Comparison of ENCODE assay signal across 14 mouse cellular contexts in genomic region chr9:14885151-14885550, GRCm38 (mm10). TPM values are rescaled to one million over a fixed set of nuclear protein-coding genes. Genes with fewer than 3 reads are reported as not detected.
DNase-seq lines count a peak whose midpoint lies in the region; ATAC-seq and TF ChIP-seq lines count a peak whose summit lies in the region.
"Had no signal": no experiment of that assay in that cellular context is flagged by ENCODE, and none has a peak within 500 bp of the region (broad histone marks: within the 10 kb centered on the region; RNA-seq: fewer than 3 reads in every experiment).

No protein-coding gene starts in this region.

- H3K9me3 ChIP-seq in limb, embryonic 10.5 days (replicated peaks), result no peaks in the 10 kb centered on the region
- no peaks in the 10 kb centered on the region for H3K9me3 ChIP-seq in forebrain, embryonic 16.5 days (ENCODE audit: control insufficient read depth, low read length)

- no peak overlapping the region for H3K4me2 ChIP-seq in forebrain, embryonic 16.5 days (ENCODE audit: low read length)

- H3K27me3 ChIP-seq in limb, embryonic 10.5 days (ENCODE audit: low read depth, poor library complexity, severe bottlenecking), result no peaks in the 10 kb centered on the region
- H3K27me3 ChIP-seq in forebrain, embryonic 16.5 days (replicated peaks; ENCODE audit: control insufficient read depth, insufficient read depth, low read length), result no peaks in the 10 kb centered on the region

- H3K36me3 ChIP-seq in limb, embryonic 10.5 days, result no peaks in the 10 kb centered on the region
- H3K36me3 ChIP-seq in forebrain, embryonic 16.5 days (ENCODE audit: control insufficient read depth, insufficient read depth), result no peaks in the 10 kb centered on the region

- H3K4me1 ChIP-seq in limb, embryonic 10.5 days, result no peaks in the 10 kb centered on the region
- H3K4me1 ChIP-seq in forebrain, embryonic 16.5 days (replicated peaks; ENCODE audit: control insufficient read depth, insufficient read depth, low read length), result no peaks in the 10 kb centered on the region

- ATAC-seq in megakaryocyte progenitor cell, adult 5-6 weeks (replicated peaks; ENCODE audit: poor library complexity), result peak; percentile 38; the same call in 1 of the 2 replicates
- ATAC-seq in forebrain, embryonic 16.5 days, result no peak

- H3K4me3 ChIP-seq in layer of hippocampus, adult 2 months, result no peak overlapping the region
- no peak overlapping the region for H3K4me3 ChIP-seq in limb, embryonic 10.5 days
- H3K4me3 ChIP-seq in forebrain, embryonic 16.5 days (replicated peaks; ENCODE audit: low read length), result no peak overlapping the region

- H3K27ac ChIP-seq in layer of hippocampus, adult 2 months, result no peak overlapping the region
- H3K27ac ChIP-seq in limb, embryonic 10.5 days, result no peak overlapping the region
- H3K27ac ChIP-seq in forebrain, embryonic 16.5 days (ENCODE audit: low read length), result no peak overlapping the region

- no peak overlapping the region for H3K9ac ChIP-seq in forebrain, embryonic 16.5 days (replicated peaks; ENCODE audit: low read depth, low read length)

- TF ChIP-seq CTCF in layer of hippocampus, adult 2 months (conservative IDR thresholded peaks at IDR 0.05), result peak; percentile 24; the same call in 1 of the 2 replicates

- DNase-seq in layer of hippocampus, adult 2 months (ENCODE audit: low spot score in 2 of 2), result no peak
- no peak for DNase-seq in layer of hippocampus, adult 9-10 months (ENCODE audit: low spot score)
- peak; percentile 32 for DNase-seq in A20 (ENCODE audit: low read depth, low spot score)
- DNase-seq in T-cell, adult 2 months (ENCODE audit: low spot score), result peak; percentile 35
- no peak for DNase-seq in limb, embryonic 10.5 days (ENCODE audit: low spot score)
- DNase-seq in gastrocnemius, postnatal 10 days, result no peak
- DNase-seq: heart, postnatal 36 days; kidney, adult 11 months; layer of hippocampus, adult 9-11 months; left cerebral cortex, postnatal 4 days had no signal

RNA-seq across cellular contexts. Expression of gene Izumo1r, which starts 18.6 kb away (rescaled TPM):
- total RNA-seq in layer of hippocampus, adult 2 months (2021), result not detected
- not detected in 2 replicates for total RNA-seq in megakaryocyte progenitor cell, adult 5-6 weeks (2015)
- not detected in 2 replicates for total RNA-seq in megakaryocyte progenitor cell, adult 5-6 weeks (2017)
- 0.20 TPM in 1 of 2 replicates, not detected in the other for polyA plus RNA-seq in limb, embryonic 10.5 days (2016; fragmentation: Nextera tagmentation; extraction: Ambion mirVana)
- polyA plus RNA-seq in forebrain, embryonic 16.5 days (2015; fragmentation: Nextera tagmentation; extraction: Ambion mirVana), result not detected in 2 replicates
- total RNA-seq in gastrocnemius, postnatal 10 days (2021), result not detected
- total RNA-seq: heart, postnatal 36 days; left cerebral cortex, postnatal 4 days had no signal

RNA-seq across cellular contexts. Expression of gene Gpr83, which starts 25.1 kb away (rescaled TPM):
- 10 to 100 TPM; 12.7 to 12.9 TPM for total RNA-seq in layer of hippocampus, adult 2 months (2021)
- not detected in 2 replicates for total RNA-seq in megakaryocyte progenitor cell, adult 5-6 weeks (2015)
- total RNA-seq in megakaryocyte progenitor cell, adult 5-6 weeks (2017), result not detected in 2 replicates
- 0.08 TPM in 1 of 2 replicates, not detected in the other for polyA plus RNA-seq in limb, embryonic 10.5 days (2016; fragmentation: Nextera tagmentation; extraction: Ambion mirVana)
- 1.4 and 2.0 TPM in 2 replicates for polyA plus RNA-seq in forebrain, embryonic 16.5 days (2015; fragmentation: Nextera tagmentation; extraction: Ambion mirVana)
- total RNA-seq in gastrocnemius, postnatal 10 days (2021), result under 1 TPM in 1 of 2 experiments, not detected in 1; 0.16 TPM
- total RNA-seq: heart, postnatal 36 days had no signal
- polyA plus RNA-seq: gonadal fat pad, adult 2 months; urinary bladder, adult 2 months had no signal

Comparison
In these comparisons a context has a peak if more than half of its experiments do, and no peak if none do; other contexts are left out.
1. DNase-seq: peak in A20 (single experiment) and T-cell, adult 2 months (single experiment); none in layer of hippocampus, adult 2 months (0 of 2), layer of hippocampus, adult 9-10 months (single experiment), limb, embryonic 10.5 days (single experiment) and gastrocnemius, postnatal 10 days (single experiment).
2. RNA of gene Gpr83, which starts 25.1 kb away (total RNA-seq): 12.7 to 12.9 TPM in layer of hippocampus, adult 2 months; 0.16 TPM in gastrocnemius, postnatal 10 days and not detected in megakaryocyte progenitor cell, adult 5-6 weeks; every median in the first group is over 10 times any median in the second.